Mouse (Mus musculus) ES-Bruce4 (cell line): ENCODE measurements around the gene Kif14. TPM values are rescaled to one million over a fixed set of nuclear protein-coding genes. Genes with fewer than 3 reads are reported as not detected.

Experiments used
- H3K27ac ChIP-seq: 2 replicates; pipeline ENCODE4 v1.5.1; 2012; ENCODE audit warnings: low read length, inconsistent platforms; ENCODE audit not compliant: insufficient read depth
- H3K27me3 ChIP-seq: 2 replicates; pipeline ENCODE4 v1.6.1; 2012; ENCODE audit warnings: mild to moderate bottlenecking, low read length, inconsistent platforms; ENCODE audit not compliant: control insufficient read depth, poor library complexity, insufficient read depth, severe bottlenecking
- H3K36me3 ChIP-seq: 2 replicates; pipeline ENCODE4 v1.6.1; 2012; ENCODE audit warnings: inconsistent platforms, mild to moderate bottlenecking, low read length, moderate library complexity; ENCODE audit not compliant: control insufficient read depth, poor library complexity, insufficient read depth, severe bottlenecking
- H3K4me1 ChIP-seq: one replicate; pipeline ENCODE4 v1.8.1; 2011; ENCODE audit warnings: low read length; ENCODE audit not compliant: control insufficient read depth, insufficient read depth
- H3K4me3 ChIP-seq: 2 replicates; pipeline ENCODE4 v1.5.1; 2011; ENCODE audit warnings: low read depth, mild to moderate bottlenecking, low read length
- H3K9ac ChIP-seq: 2 replicates; pipeline ENCODE4 v1.6.1; 2012; ENCODE audit warnings: low read depth, mild to moderate bottlenecking, inconsistent platforms; ENCODE audit not compliant: poor library complexity, severe bottlenecking
- H3K9me3 ChIP-seq: replicated peaks from 2 replicates; pipeline ENCODE4 v1.6.1; 2012; ENCODE audit warnings: mild to moderate bottlenecking, low read length, inconsistent platforms; ENCODE audit not compliant: control insufficient read depth, poor library complexity, insufficient read depth, severe bottlenecking
- CTCF ChIP-seq: IDR thresholded peaks from one replicate; pipeline ENCODE4 v1.8.1; 2011; ENCODE audit warnings: low read depth, low read length
- EP300 ChIP-seq: IDR thresholded peaks from 2 replicates; pipeline ENCODE4 v1.6.1; 2011; ENCODE audit warnings: low read depth, low read length; ENCODE audit not compliant: insufficient read depth
- POLR2A ChIP-seq: IDR thresholded peaks from one replicate; pipeline ENCODE4 v1.8.1; 2011; ENCODE audit warnings: low read length; ENCODE audit not compliant: insufficient read depth
- polyA plus RNA-seq: library from polyadenylated mRNA; stranded (reverse); fragments of >200 nt; gene quantifications from 2 replicates; pipeline ENCODE4 v1.2.4, GENCODE M21; 2011; ENCODE audit warnings: low read depth; ENCODE audit not compliant: missing spikeins, insufficient read depth, insufficient read length

Kif14 gene
- polyA plus RNA-seq, 1 experiment: 37.1 TPM

DNA sequence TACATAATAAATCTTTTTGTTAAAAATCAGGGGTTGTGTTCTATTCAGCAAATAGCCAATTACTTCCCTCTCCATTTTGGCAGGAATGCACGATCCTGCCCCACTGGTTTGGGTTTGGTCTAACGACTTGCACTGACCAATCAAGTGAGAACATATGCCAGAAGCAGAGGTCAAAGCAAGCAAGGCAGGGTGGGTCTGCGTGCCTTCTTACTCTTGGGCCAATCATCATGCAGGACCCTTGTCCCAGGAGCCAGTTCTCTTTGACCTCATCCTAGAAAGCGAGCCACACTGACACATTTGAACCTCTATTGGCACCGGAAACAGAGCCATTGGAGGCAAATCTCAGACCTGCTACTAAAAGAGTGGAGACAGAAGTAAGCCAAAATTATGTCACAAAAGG is 15.9 kb upstream of the Kif14 start:
- Histone ChIP-seq H3K4me1 (no peaks in the 10 kb centered on the region), H3K36me3 (no peaks in the 10 kb centered on the region), H3K27me3 (no peaks in the 10 kb centered on the region), H3K9me3 (no peaks in the 10 kb centered on the region), H3K4me3 (peak overlapping the region; percentile 45), H3K9ac (peak overlapping the region; percentile 28; the same call in 1 of the 2 replicates), H3K27ac (no peak overlapping the region)
- TF ChIP-seq EP300 (no peak), POLR2A (no peak), CTCF (no peak)

DNA sequence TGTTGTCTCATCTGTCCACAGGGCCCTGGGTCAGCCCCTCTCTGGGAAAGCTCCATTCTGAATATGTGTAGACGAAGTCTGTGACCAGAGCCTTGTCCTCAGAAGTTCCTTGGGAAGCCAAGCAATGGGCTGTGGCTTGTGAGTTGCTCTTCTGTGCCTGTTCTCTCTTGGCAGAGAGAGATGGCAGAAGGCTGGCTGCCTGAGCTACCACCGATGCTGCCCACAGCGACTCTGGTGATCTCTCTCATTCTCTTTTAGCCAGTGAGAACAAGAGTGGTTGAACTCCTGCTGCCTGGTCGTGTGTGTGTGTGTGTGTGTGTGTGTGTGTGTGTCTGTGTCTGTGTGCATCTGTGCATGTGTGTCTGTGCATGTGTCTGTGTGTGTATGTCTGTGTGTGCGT is 13.7 kb upstream of the Kif14 start:
- TF ChIP-seq POLR2A (no peak), CTCF (no peak), EP300 (no peak)
- Histone ChIP-seq H3K4me3 (no peak overlapping the region), H3K27me3 (no peaks in the 10 kb centered on the region), H3K9ac (no peak overlapping the region), H3K27ac (no peak overlapping the region), H3K9me3 (no peaks in the 10 kb centered on the region), H3K36me3 (no peaks in the 10 kb centered on the region), H3K4me1 (no peaks in the 10 kb centered on the region)

- H3K9me3 ChIP-seq: no peaks in the 10 kb centered on the region
- no peaks in the 10 kb centered on the region for H3K36me3 ChIP-seq
- TF ChIP-seq POLR2A (no peak), CTCF (no peak), EP300 (no peak)
- H3K27ac ChIP-seq: no peak overlapping the region
- peaks cover 2% of the 10 kb centered on the region for H3K4me1 ChIP-seq
- H3K9ac ChIP-seq: no peak overlapping the region
- H3K4me3 ChIP-seq: no peak overlapping the region
- no peaks in the 10 kb centered on the region for H3K27me3 ChIP-seq
These were observed 10.2 kb upstream of the Kif14 start for GRCm38 (mm10) chr1:136455756-136456585.

GRCm38 (mm10) chr1:136456741-136457140 is 9.4 kb upstream of the Kif14 start:
- Histone ChIP-seq H3K4me3 (no peak overlapping the region), H3K4me1 (peaks cover 2% of the 10 kb centered on the region), H3K9ac (no peak overlapping the region), H3K27ac (no peak overlapping the region), H3K36me3 (no peaks in the 10 kb centered on the region), H3K9me3 (no peaks in the 10 kb centered on the region), H3K27me3 (no peaks in the 10 kb centered on the region)
- TF ChIP-seq CTCF (no peak), POLR2A (no peak), EP300 (no peak)

DNA sequence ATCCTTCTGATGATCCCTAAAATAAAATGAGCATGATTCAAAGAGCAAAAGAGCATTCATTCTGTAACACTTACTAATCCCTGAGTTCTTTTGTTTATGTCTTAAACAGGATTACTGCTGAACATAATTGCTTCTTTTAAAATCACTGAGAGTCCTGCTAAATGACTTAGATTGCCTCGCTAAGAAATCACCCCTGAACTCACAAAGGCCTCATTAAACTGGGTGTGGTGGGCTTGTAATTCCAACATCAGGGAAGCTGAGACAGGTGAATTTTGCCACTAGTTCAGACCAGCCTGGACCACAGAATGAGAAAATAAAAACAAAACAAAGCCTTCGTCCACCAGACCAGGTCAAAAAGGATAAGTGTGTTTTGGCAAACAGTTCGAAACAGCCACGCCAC is 8.7 kb upstream of the Kif14 start:
- no peak for TF ChIP-seq CTCF
- no peak for TF ChIP-seq POLR2A
- TF ChIP-seq EP300: no peak
- Histone ChIP-seq H3K9ac (no peak overlapping the region), H3K27ac (no peak overlapping the region), H3K4me1 (peaks cover 2% of the 10 kb centered on the region), H3K27me3 (no peaks in the 10 kb centered on the region), H3K36me3 (no peaks in the 10 kb centered on the region), H3K4me3 (no peak overlapping the region), H3K9me3 (no peaks in the 10 kb centered on the region)

GRCm38 (mm10) chr1:136458691-136459245 is 7.4 kb upstream of the Kif14 start:
- H3K36me3 ChIP-seq: no peaks in the 10 kb centered on the region
- H3K9me3 ChIP-seq: no peaks in the 10 kb centered on the region
- H3K27me3 ChIP-seq: no peaks in the 10 kb centered on the region
- H3K4me1 ChIP-seq: peaks cover 2% of the 10 kb centered on the region
- TF ChIP-seq POLR2A: no peak
- no peak for TF ChIP-seq CTCF
- H3K27ac ChIP-seq: no peak overlapping the region
- H3K4me3 ChIP-seq: no peak overlapping the region
- H3K9ac ChIP-seq: no peak overlapping the region
